Mouse (Mus musculus) heart, postnatal 0 days (tissue): ENCODE data around the gene Pgd. TPM values are rescaled to one million over a fixed set of nuclear protein-coding genes. Genes with fewer than 3 reads are reported as not detected.

Experiments used
- ATAC-seq: fragments of 200-750 bp; cut with Nextera tagmentation; 2 replicates; pipeline ENCODE4 v1.8.0; 2017; ENCODE audit warnings: low read depth, moderate number of reproducible peaks, moderate library complexity; ENCODE audit not compliant: insufficient read depth
- DNase-seq: peaks from one replicate; pipeline ENCODE4 v3.0.0-alpha.2; 2016; ENCODE audit warnings: low spot score
- H3K27ac ChIP-seq: fragments of 300-500 bp; sonication (generic); 2 replicates; pipeline ENCODE4 v1.5.1; 2014; ENCODE audit warnings: low read depth, mild to moderate bottlenecking
- H3K27me3 ChIP-seq: fragments of 300-500 bp; sonication (generic); 2 replicates; pipeline ENCODE4 v1.6.1; 2014; ENCODE audit warnings: low read length, mixed read lengths; ENCODE audit not compliant: control insufficient read depth, insufficient read depth
- H3K36me3 ChIP-seq: fragments of 300-500 bp; sonication (generic); replicated peaks from 2 replicates; pipeline ENCODE4 v1.6.1; 2014; ENCODE audit warnings: low read length, mixed read lengths; ENCODE audit not compliant: control insufficient read depth, insufficient read depth
- H3K4me1 ChIP-seq: fragments of 300-500 bp; sonication (generic); 2 replicates; pipeline ENCODE4 v1.6.1; 2014; ENCODE audit warnings: antibody characterized with exemption; ENCODE audit not compliant: control insufficient read depth, insufficient read depth
- H3K4me2 ChIP-seq: fragments of 300-500 bp; sonication (generic); 2 replicates; pipeline ENCODE4 v1.6.1; 2014; ENCODE audit warnings: low read depth, mild to moderate bottlenecking, low read length, moderate library complexity
- H3K4me3 ChIP-seq: fragments of 300-500 bp; sonication (generic); 2 replicates; pipeline ENCODE4 v1.5.1; 2014; ENCODE audit warnings: low read depth, low read length
- H3K9ac ChIP-seq: fragments of 300-500 bp; sonication (generic); replicated peaks from 2 replicates; pipeline ENCODE4 v1.6.1; 2014; ENCODE audit warnings: low read depth, low read length, mixed read lengths
- H3K9me3 ChIP-seq: fragments of 300-500 bp; sonication (generic); replicated peaks from 2 replicates; pipeline ENCODE4 v1.6.1; 2016; ENCODE audit warnings: low read length; ENCODE audit not compliant: control insufficient read depth
- CTCF ChIP-seq: IDR thresholded peaks from 2 replicates; pipeline ENCODE4 v1.5.1; 2016; ENCODE audit warnings: antibody characterized with exemption, control low read depth, low read depth
- EP300 ChIP-seq: IDR thresholded peaks from 2 replicates; pipeline ENCODE4 v1.6.1; 2016; ENCODE audit warnings: antibody characterized with exemption, low read depth
- WGBS: fragments of 180-500 bp; shearing (Covaris S2); extraction: QIAGEN DNeasy Blood & Tissue Kit; methylation state at CpG from one replicate; pipeline ENCODE4 v1.1.7; 2014; 5-methylcytosine and 5-hydroxymethylcytosine counted together
- polyA plus RNA-seq: library from polyadenylated mRNA; unstranded; fragments of >200 nt; fragmentation: Nextera tagmentation; extraction: Ambion mirVana; gene quantifications from 2 replicates; pipeline ENCODE4 v1.2.1, GENCODE M21; 2015
- total RNA-seq: library from RNA; depleted of rRNA; stranded (reverse); fragments of >200 nt; gene quantifications from 2 replicates; pipeline ENCODE4 v1.2.3, GENCODE M21; 2014; ENCODE audit warnings: low replicate concordance

The Pgd gene
- total and polyA plus RNA-seq, 2 experiments from 2014 or later, result 27.1 to 49.8 TPM

DNA sequence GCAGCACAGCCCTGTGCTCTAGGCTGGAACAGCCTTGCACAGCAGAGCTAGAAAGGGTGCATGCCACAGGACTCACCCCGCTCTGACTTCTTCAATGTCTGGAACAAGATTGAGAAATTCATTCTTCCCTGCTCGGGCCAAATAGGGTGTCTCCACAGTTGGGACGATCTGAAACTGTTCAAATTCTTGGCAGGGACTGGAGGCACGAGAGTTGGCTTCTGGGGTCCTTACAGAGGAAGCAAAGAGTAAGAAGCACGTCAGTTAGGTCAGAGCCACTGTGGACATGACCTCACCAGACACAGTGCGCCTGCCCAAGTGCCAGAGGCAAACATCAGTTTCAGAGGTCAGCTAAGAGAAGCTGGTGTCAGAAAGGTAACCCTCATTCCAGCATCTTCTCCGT is 15.6 kb upstream of the Pgd start:
- Histone ChIP-seq H3K9ac (no peak overlapping the region), H3K27ac (no peak overlapping the region), H3K4me3 (no peak overlapping the region), H3K27me3 (no peaks in the 10 kb centered on the region), H3K9me3 (no peaks in the 10 kb centered on the region), H3K4me2 (no peak overlapping the region), H3K4me1 (no peaks in the 10 kb centered on the region), H3K36me3 (peaks cover 89% of the 10 kb centered on the region)
- ATAC-seq (no peak), DNase-seq (no peak)
- WGBS, result 81% methylated on average over 7 of the region's 7 CpGs
- TF ChIP-seq EP300 (no peak), CTCF (no peak)

- no peak for DNase-seq
- no peak overlapping the region for H3K27ac ChIP-seq
- no peak for ATAC-seq
- H3K4me1 ChIP-seq, result no peaks in the 10 kb centered on the region
- WGBS, result 46% methylated on average over 4 of the region's 4 CpGs
- H3K9ac ChIP-seq, result no peak overlapping the region
- TF ChIP-seq CTCF, result no peak
- TF ChIP-seq EP300, result no peak
- H3K4me2 ChIP-seq, result no peak overlapping the region
- no peaks in the 10 kb centered on the region for H3K27me3 ChIP-seq
- no peak overlapping the region for H3K4me3 ChIP-seq
- H3K36me3 ChIP-seq, result peaks cover 65% of the 10 kb centered on the region
- H3K9me3 ChIP-seq, result no peaks in the 10 kb centered on the region
Measured at GRCm38 (mm10) chr4:149179573-149179972, 13.0 kb upstream of the Pgd start.

DNA sequence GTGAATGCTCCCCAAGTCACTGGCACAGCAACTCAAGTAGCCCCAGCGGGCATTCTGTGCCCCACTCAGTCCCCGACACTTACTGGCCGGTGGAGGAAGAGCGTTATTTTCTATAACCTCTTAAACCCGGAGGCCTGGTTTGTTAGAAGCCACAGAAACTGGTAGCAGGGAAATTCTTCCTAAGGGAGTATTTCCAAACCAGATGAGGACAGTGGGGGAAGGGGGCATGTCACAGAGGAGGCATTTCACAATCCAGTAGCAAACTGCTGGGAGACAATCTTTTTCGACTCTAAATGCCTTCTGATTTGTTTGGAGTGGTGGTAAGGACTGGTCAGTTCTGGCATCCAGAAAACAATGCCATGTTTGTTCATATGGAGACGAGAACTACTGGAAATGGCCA is 12.6 kb upstream of the Pgd start:
- WGBS, result 81% methylated on average over 7 of the region's 7 CpGs
- no peaks in the 10 kb centered on the region for H3K27me3 ChIP-seq
- DNase-seq (no peak), ATAC-seq (no peak)
- no peaks in the 10 kb centered on the region for H3K9me3 ChIP-seq
- H3K4me3 ChIP-seq, result no peak overlapping the region
- no peak overlapping the region for H3K4me2 ChIP-seq
- TF ChIP-seq CTCF (no peak), EP300 (no peak)
- H3K9ac ChIP-seq, result no peak overlapping the region
- peaks cover 61% of the 10 kb centered on the region for H3K36me3 ChIP-seq
- H3K4me1 ChIP-seq, result no peaks in the 10 kb centered on the region
- no peak overlapping the region for H3K27ac ChIP-seq

DNA sequence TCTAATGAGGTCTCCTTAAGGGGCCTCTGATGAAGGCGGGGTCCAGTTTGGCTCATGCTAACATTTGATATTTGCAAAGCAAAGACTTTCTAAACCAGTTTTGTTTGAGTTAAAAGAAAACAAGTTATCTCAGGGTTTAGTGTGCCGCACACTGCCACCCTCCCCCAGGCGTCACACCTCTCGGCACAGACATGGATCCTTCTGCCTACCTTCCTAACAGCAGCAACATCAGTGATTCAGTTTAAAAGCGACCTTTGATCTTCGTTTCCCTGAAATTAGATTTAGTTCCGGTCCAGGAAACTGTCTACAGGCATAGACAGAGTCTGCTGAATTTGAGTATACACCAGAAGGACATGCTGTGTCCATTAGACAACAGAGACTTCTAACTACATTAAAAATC is 11.8 kb upstream of the Pgd start:
- no peaks in the 10 kb centered on the region for H3K9me3 ChIP-seq
- H3K27me3 ChIP-seq, result no peaks in the 10 kb centered on the region
- peaks cover 52% of the 10 kb centered on the region for H3K36me3 ChIP-seq
- no peak overlapping the region for H3K4me2 ChIP-seq
- no peak overlapping the region for H3K4me3 ChIP-seq
- no peak for ATAC-seq
- no peak for DNase-seq
- WGBS, result 79% methylated on average over 7 of the region's 7 CpGs
- TF ChIP-seq EP300, result no peak
- TF ChIP-seq CTCF, result no peak
- no peak overlapping the region for H3K9ac ChIP-seq
- no peak overlapping the region for H3K27ac ChIP-seq
- H3K4me1 ChIP-seq, result no peaks in the 10 kb centered on the region

GRCm38 (mm10) chr4:149177046-149177445 is 10.5 kb upstream of the Pgd start:
- no peak for DNase-seq
- Histone ChIP-seq H3K27me3 (no peaks in the 10 kb centered on the region), H3K27ac (no peak overlapping the region), H3K4me3 (no peak overlapping the region), H3K9ac (no peak overlapping the region), H3K4me1 (no peaks in the 10 kb centered on the region), H3K4me2 (no peak overlapping the region), H3K9me3 (no peaks in the 10 kb centered on the region), H3K36me3 (peaks cover 41% of the 10 kb centered on the region)
- 69% methylated on average over 5 of the region's 5 CpGs for WGBS
- ATAC-seq, result no peak
- no peak for TF ChIP-seq CTCF
- TF ChIP-seq EP300, result no peak

DNA sequence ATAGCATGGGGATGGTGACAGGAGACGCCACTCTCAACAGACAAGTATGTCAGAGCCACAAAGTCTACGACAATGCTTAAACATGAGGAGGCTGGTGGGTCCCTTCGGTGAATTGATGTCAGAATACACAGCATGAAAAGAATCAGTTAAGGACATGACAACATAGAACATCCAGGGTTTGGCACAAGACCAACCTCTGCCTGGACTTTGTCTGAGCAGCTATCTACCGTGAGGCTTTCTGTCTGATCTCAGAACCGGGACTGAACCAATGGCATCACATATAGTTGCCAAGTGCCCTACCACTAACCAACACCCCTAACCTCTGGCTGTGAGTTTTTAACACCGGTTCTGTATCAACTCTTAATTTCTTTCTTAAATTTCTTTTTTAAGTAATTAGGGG is 10.1 kb upstream of the Pgd start:
- no peak overlapping the region for H3K4me3 ChIP-seq
- DNase-seq (no peak), ATAC-seq (no peak)
- WGBS, result 64% methylated on average over 6 of the region's 6 CpGs
- H3K9ac ChIP-seq, result no peak overlapping the region
- H3K36me3 ChIP-seq, result peaks cover 37% of the 10 kb centered on the region
- TF ChIP-seq EP300, result no peak
- no peak for TF ChIP-seq CTCF
- no peak overlapping the region for H3K27ac ChIP-seq
- H3K4me2 ChIP-seq, result no peak overlapping the region
- H3K27me3 ChIP-seq, result no peaks in the 10 kb centered on the region
- H3K9me3 ChIP-seq, result no peaks in the 10 kb centered on the region
- no peaks in the 10 kb centered on the region for H3K4me1 ChIP-seq
